In genomic region chr16:43574006-43574764, GRCm38 (mm10) we compare ENCODE assay signal across 8 mouse cellular contexts.
DNase-seq lines count a peak whose midpoint lies in the region; ATAC-seq and TF ChIP-seq lines count a peak whose summit lies in the region.

No protein-coding gene starts in this region.

- no peak overlapping the region for H3K9ac ChIP-seq in hindbrain, embryonic 16.5 days (ENCODE audit: low read depth, low read length)

- peaks cover 27% of the 10 kb centered on the region for H3K4me1 ChIP-seq in hindbrain, embryonic 16.5 days (ENCODE audit: control insufficient read depth, insufficient read depth, low read depth, low read length)

- H3K27ac ChIP-seq in gastrocnemius, adult 2 months, result peak overlapping the region; percentile 86
- peak overlapping the region; percentile 34 for H3K27ac ChIP-seq in hindbrain, embryonic 16.5 days (ENCODE audit: low read depth, low read length)
- peak overlapping the region; percentile 29 for H3K27ac ChIP-seq in macrophage

- peak; percentile 97 for ATAC-seq in common myeloid progenitor, adult 5-6 weeks (replicated peaks; ENCODE audit: low read depth, poor library complexity, severe bottlenecking)
- peak; percentile 79 for ATAC-seq in hindbrain, embryonic 16.5 days

- H3K36me3 ChIP-seq in hindbrain, embryonic 16.5 days (ENCODE audit: control insufficient read depth, insufficient read depth, low read length), result 0 out of 2 replicates have a peak, but pooled peaks cover 2% of the 10 kb centered on the region
- no peaks in the 10 kb centered on the region for H3K36me3 ChIP-seq in macrophage (ENCODE audit: inconsistent target)

- intact Hi-C loops in gastrocnemius, adult 2 months (cut with DNase I), result loop anchor here (5.0 kb wide), 3 partner anchors 67 to 212 kb away; no protein-coding TSS in a partner anchor

- no peak overlapping the region for H3K4me3 ChIP-seq in gastrocnemius, adult 2 months
- H3K4me3 ChIP-seq in hindbrain, embryonic 16.5 days (ENCODE audit: low read length), result no peak overlapping the region
- no peak overlapping the region for H3K4me3 ChIP-seq in macrophage (ENCODE audit: inconsistent target)

- no peak overlapping the region for H3K4me2 ChIP-seq in hindbrain, embryonic 16.5 days (ENCODE audit: low read length)

- DNase-seq in ZHBTc4 (ENCODE audit: low read depth, low spot score), result peak; percentile 92
- DNase-seq in gastrocnemius, adult 2 months, result peak; percentile 97
- DNase-seq in left cerebral cortex, adult 11 months (ENCODE audit: low spot score), result peak; percentile 84
- peak; percentile 90 for DNase-seq in right cerebral cortex, adult 18-20 months
- DNase-seq in urinary bladder, adult 2 months (ENCODE audit: low spot score), result peak; percentile 64

- WGBS in hindbrain, embryonic 16.5 days, result 41% methylated on average over 7 of the region's 7 CpGs
- WGBS in macrophage (ENCODE audit: missing documents), result 31% methylated on average over 7 of the region's 7 CpGs

- H3K79me2 ChIP-seq in macrophage (ENCODE audit: inconsistent target), result no peaks in the 10 kb centered on the region

- H3K9me3 ChIP-seq in hindbrain, embryonic 16.5 days (ENCODE audit: control insufficient read depth, low read length), result no peaks in the 10 kb centered on the region

- peak; percentile 97 for TF ChIP-seq CTCF in gastrocnemius, adult 2 months (IDR thresholded peaks at IDR 0.05)

- no peaks in the 10 kb centered on the region for H3K27me3 ChIP-seq in hindbrain, embryonic 16.5 days (replicated peaks; ENCODE audit: control insufficient read depth, insufficient read depth, low read length)

Comparison
In these comparisons a context has a peak if more than half of its experiments do, and no peak if none do; other contexts are left out.
1. H3K27ac ChIP-seq: peak in every context shown above with its lines; median percentile 86 in gastrocnemius, adult 2 months; 34 in hindbrain, embryonic 16.5 days; 29 in macrophage.